Mouse (Mus musculus) embryonic fibroblast, embryonic 13.5 days (primary cell): Measurements from ENCODE around the gene Il17rd. TPM values are rescaled to one million over a fixed set of nuclear protein-coding genes. Genes with fewer than 3 reads are reported as not detected.

Source experiments
- H3K27ac ChIP-seq: 2 replicates; pipeline ENCODE4 v1.5.1; 2012; ENCODE audit warnings: low read length, control low read depth, inconsistent platforms; ENCODE audit not compliant: insufficient read depth
- H3K4me1 ChIP-seq: 2 replicates; pipeline ENCODE4 v1.6.1; 2011; ENCODE audit warnings: low read length; ENCODE audit not compliant: control insufficient read depth, insufficient read depth
- H3K4me3 ChIP-seq: 2 replicates; pipeline ENCODE4 v1.5.1; 2011; ENCODE audit warnings: mild to moderate bottlenecking, control low read depth, low read length; ENCODE audit not compliant: insufficient read depth
- CTCF ChIP-seq: IDR thresholded peaks from 2 replicates; pipeline ENCODE4 v1.5.1; 2011; ENCODE audit warnings: mild to moderate bottlenecking, control low read depth, low read length, moderate library complexity, borderline replicate concordance; ENCODE audit not compliant: insufficient read depth
- POLR2A ChIP-seq: IDR thresholded peaks from 2 replicates; pipeline ENCODE4 v1.6.1; 2011; ENCODE audit warnings: low read depth, mild to moderate bottlenecking, control low read depth, low read length, moderate library complexity
- polyA plus RNA-seq: library from polyadenylated mRNA; stranded (reverse); fragments of >200 nt; gene quantifications from 2 replicates; pipeline ENCODE4 v1.2.4, GENCODE M21; 2011; ENCODE audit warnings: low read depth; ENCODE audit not compliant: missing spikeins, insufficient read length

Il17rd gene
- polyA plus RNA-seq, 1 experiment = 19.3 TPM

DNA sequence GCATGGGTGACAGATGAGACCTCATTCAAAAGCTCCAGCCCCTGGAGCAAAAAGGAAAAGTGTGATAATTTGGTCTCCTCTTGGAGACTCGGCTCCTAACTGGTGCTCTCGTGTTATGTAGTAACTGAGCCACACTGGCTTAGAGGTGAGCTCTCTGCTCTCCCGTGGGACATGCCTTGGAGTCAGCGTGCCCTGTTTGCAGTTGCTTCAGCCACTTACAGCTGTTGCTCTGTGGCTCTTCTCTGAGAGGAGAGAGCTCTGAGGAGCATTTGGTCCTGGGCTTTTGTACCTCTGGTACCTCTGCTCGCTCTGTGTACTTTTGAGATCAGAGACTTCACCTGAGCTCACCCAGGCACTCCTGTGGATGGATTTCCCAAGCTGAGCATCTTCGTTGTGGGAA is 116.3 kb downstream of the Il17rd start:
- no peak for TF ChIP-seq CTCF
- no peak for TF ChIP-seq POLR2A
- no peak overlapping the region for H3K27ac ChIP-seq
- H3K4me1 ChIP-seq = no peaks in the 10 kb centered on the region
- no peak overlapping the region for H3K4me3 ChIP-seq

DNA sequence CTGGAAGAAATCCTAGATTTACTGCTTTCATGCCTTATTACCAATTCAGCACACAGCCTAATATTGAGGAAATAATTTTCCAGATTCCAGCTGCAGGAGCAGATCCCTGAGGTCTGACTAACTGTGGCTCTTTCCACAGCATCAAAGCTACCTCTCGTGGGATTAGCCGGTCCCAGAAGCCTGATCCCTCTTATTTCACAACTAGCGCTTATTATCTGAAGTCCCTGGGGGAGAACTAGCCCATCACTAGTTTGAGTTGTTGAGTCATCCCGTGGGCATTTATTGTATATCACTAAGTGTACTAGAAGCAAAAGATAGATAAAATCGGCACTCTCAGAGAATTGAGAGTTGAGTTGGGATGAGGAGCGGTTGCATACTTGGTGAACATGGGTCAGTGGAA is 117.3 kb downstream of the Il17rd start:
- H3K4me3 ChIP-seq = no peak overlapping the region
- TF ChIP-seq POLR2A (no peak), CTCF (no peak)

More for the DNA sequence above, 117.3 kb downstream of the Il17rd start:
- no peak overlapping the region for H3K27ac ChIP-seq
- no peaks in the 10 kb centered on the region for H3K4me1 ChIP-seq

Other genes starting within 250 kb of the Il17rd start
- not detected in 2 replicates for gene Asb14, start 144.4 kb upstream of the Il17rd start, polyA plus RNA-seq
- 65.1 and 78.0 TPM in 2 replicates for gene Appl1, start 67.7 kb upstream of the Il17rd start, polyA plus RNA-seq
- not detected in 2 replicates for gene Hesx1, start 44.5 kb upstream of the Il17rd start, polyA plus RNA-seq
- gene Arhgef3, start 76.0 kb downstream of the Il17rd start, polyA plus RNA-seq = 1.3 and 2.5 TPM in 2 replicates